Mouse (Mus musculus): ENCODE results near the gene Adarb2. TPM values are rescaled to one million over a fixed set of nuclear protein-coding genes. Genes with fewer than 3 reads are reported as not detected.

The Adarb2 gene
- polyA plus RNA-seq, 1 experiment from 2014 or later: 0.40 TPM

- WGBS (ENCODE audit: insufficient replicate concordance): 21% methylated on average over 4 of the region's 4 CpGs
- Histone ChIP-seq H3K9ac (ENCODE audit: low read depth, low read length) (no peak overlapping the region), H3K27me3 (ENCODE audit: control insufficient read depth, insufficient read depth, low read length) (no peaks in the 10 kb centered on the region), H3K4me1 (ENCODE audit: control insufficient read depth, insufficient read depth, low read length) (no peaks in the 10 kb centered on the region), H3K36me3 (ENCODE audit: control insufficient read depth, insufficient read depth, low read length) (no peaks in the 10 kb centered on the region), H3K4me2 (no peak overlapping the region), H3K9me3 (replicated peaks; ENCODE audit: control insufficient read depth, low read length) (no peaks in the 10 kb centered on the region), H3K27ac (ENCODE audit: low read depth, low read length) (no peak overlapping the region), H3K4me3 (ENCODE audit: low read depth, low read length) (no peak overlapping the region)
- ATAC-seq (replicated peaks; ENCODE audit: insufficient number of reproducible peaks, low FRiP score, low TSS enrichment): no peak
Observed at GRCm38 (mm10) chr13:8745596-8745995, 542.9 kb downstream of the Adarb2 start.

GRCm38 (mm10) chr13:8749451-8749850 lies 546.8 kb downstream of the Adarb2 start:
- 0 out of 2 replicates have a peak, but pooled peaks cover 2% of the 10 kb centered on the region for H3K9me3 ChIP-seq (replicated peaks; ENCODE audit: control insufficient read depth, low read length)
- no peak for ATAC-seq (replicated peaks; ENCODE audit: insufficient number of reproducible peaks, low FRiP score, low TSS enrichment)
- no peaks in the 10 kb centered on the region for H3K27me3 ChIP-seq (ENCODE audit: control insufficient read depth, insufficient read depth, low read length)
- H3K4me3 ChIP-seq (ENCODE audit: low read depth, low read length): no peak overlapping the region
- H3K9ac ChIP-seq (ENCODE audit: low read depth, low read length): no peak overlapping the region
- H3K27ac ChIP-seq (ENCODE audit: low read depth, low read length): no peak overlapping the region
- no peak overlapping the region for H3K4me2 ChIP-seq
- WGBS (ENCODE audit: insufficient replicate concordance): 81% methylated on average over 6 of the region's 6 CpGs
- no peaks in the 10 kb centered on the region for H3K4me1 ChIP-seq (ENCODE audit: control insufficient read depth, insufficient read depth, low read length)
- H3K36me3 ChIP-seq (ENCODE audit: control insufficient read depth, insufficient read depth, low read length): no peaks in the 10 kb centered on the region

GRCm38 (mm10) chr13:8760940-8761339 lies 558.3 kb downstream of the Adarb2 start:
- peaks cover 4% of the 10 kb centered on the region; the same call in 1 of the 2 replicates for H3K27me3 ChIP-seq (ENCODE audit: control insufficient read depth, insufficient read depth, low read length)
- 20% methylated on average over 8 of the region's 8 CpGs for WGBS (ENCODE audit: insufficient replicate concordance)
- no peak overlapping the region for H3K4me2 ChIP-seq
- H3K9ac ChIP-seq (ENCODE audit: low read depth, low read length): no peak overlapping the region
- ATAC-seq (replicated peaks; ENCODE audit: insufficient number of reproducible peaks, low FRiP score, low TSS enrichment): no peak
- H3K9me3 ChIP-seq (replicated peaks; ENCODE audit: control insufficient read depth, low read length): no peaks in the 10 kb centered on the region
- no peaks in the 10 kb centered on the region for H3K4me1 ChIP-seq (ENCODE audit: control insufficient read depth, insufficient read depth, low read length)
- H3K4me3 ChIP-seq (ENCODE audit: low read depth, low read length): no peak overlapping the region
- H3K27ac ChIP-seq (ENCODE audit: low read depth, low read length): no peak overlapping the region
- H3K36me3 ChIP-seq (ENCODE audit: control insufficient read depth, insufficient read depth, low read length): no peaks in the 10 kb centered on the region

DNA sequence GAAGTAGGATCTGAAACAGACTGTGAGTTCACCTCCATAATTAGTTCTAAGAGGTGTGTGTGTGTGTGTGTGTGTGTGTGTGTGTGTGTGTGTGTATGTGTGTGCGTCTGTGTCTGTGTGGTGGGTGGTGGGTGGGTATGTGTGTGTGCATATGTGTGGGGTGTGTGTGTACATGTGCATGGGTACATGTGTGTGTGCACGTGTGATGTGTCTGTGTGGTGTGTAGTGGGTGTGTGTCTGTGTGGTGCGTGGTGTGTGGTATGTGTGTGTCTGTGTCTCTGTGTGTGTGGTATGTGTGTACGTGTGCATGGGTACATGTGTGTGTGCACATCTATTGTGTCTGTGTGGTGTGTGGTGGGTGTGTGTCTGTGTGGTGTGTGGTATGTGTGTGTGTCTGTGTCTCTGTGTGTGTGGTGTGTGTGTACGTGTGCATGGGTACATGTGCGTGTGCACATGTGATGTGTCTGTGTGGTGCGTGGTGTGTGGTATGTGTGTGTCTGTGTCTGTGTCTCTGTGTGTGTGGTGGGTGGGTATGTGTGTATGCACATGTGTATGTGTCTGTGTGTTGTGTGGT lies 567.1 kb downstream of the Adarb2 start:
- Histone ChIP-seq H3K27ac (ENCODE audit: low read depth, low read length) (no peak overlapping the region), H3K36me3 (ENCODE audit: control insufficient read depth, insufficient read depth, low read length) (no peaks in the 10 kb centered on the region), H3K9ac (ENCODE audit: low read depth, low read length) (no peak overlapping the region), H3K4me3 (ENCODE audit: low read depth, low read length) (no peak overlapping the region), H3K4me2 (no peak overlapping the region), H3K27me3 (ENCODE audit: control insufficient read depth, insufficient read depth, low read length) (no peaks in the 10 kb centered on the region), H3K4me1 (ENCODE audit: control insufficient read depth, insufficient read depth, low read length) (no peaks in the 10 kb centered on the region), H3K9me3 (replicated peaks; ENCODE audit: control insufficient read depth, low read length) (0 out of 2 replicates have a peak, but pooled peaks cover 3% of the 10 kb centered on the region)
- ATAC-seq (replicated peaks; ENCODE audit: insufficient number of reproducible peaks, low FRiP score, low TSS enrichment): no peak
- 85% methylated on average over 7 of the region's 7 CpGs for WGBS (ENCODE audit: insufficient replicate concordance)

GRCm38 (mm10) chr13:8770616-8771015 lies 568.0 kb downstream of the Adarb2 start:
- H3K9me3 ChIP-seq (replicated peaks; ENCODE audit: control insufficient read depth, low read length): 0 out of 2 replicates have a peak, but pooled peaks cover 3% of the 10 kb centered on the region
- H3K4me3 ChIP-seq (ENCODE audit: low read depth, low read length): no peak overlapping the region
- H3K9ac ChIP-seq (ENCODE audit: low read depth, low read length): no peak overlapping the region
- no peaks in the 10 kb centered on the region for H3K36me3 ChIP-seq (ENCODE audit: control insufficient read depth, insufficient read depth, low read length)
- WGBS (ENCODE audit: insufficient replicate concordance): 78% methylated on average over 4 of the region's 4 CpGs
- no peak for ATAC-seq (replicated peaks; ENCODE audit: insufficient number of reproducible peaks, low FRiP score, low TSS enrichment)
- no peaks in the 10 kb centered on the region for H3K4me1 ChIP-seq (ENCODE audit: control insufficient read depth, insufficient read depth, low read length)
- no peaks in the 10 kb centered on the region for H3K27me3 ChIP-seq (ENCODE audit: control insufficient read depth, insufficient read depth, low read length)
- H3K4me2 ChIP-seq: no peak overlapping the region
- H3K27ac ChIP-seq (ENCODE audit: low read depth, low read length): no peak overlapping the region

DNA sequence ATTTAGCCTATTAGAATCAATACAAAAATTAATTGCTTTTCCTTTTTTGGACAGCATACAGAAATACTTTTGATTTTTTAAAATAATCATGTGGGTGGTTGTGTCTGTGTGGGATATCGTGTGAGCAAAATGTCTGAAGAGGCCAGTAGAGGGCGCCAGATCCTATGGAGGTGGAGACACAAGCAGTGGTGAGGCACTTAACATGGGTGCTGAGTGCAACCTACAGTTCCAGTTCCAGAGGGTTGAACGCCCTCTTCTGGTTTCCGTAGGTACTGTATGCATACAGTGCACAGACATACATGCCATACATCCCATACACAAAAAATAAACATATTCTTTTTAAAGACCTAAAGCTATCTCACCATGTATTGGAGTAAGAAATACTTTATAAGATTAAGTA lies 577.8 kb downstream of the Adarb2 start:
- ATAC-seq (replicated peaks; ENCODE audit: insufficient number of reproducible peaks, low FRiP score, low TSS enrichment): no peak

GRCm38 (mm10) chr13:8782636-8783035 lies 580.0 kb downstream of the Adarb2 start:
- WGBS (ENCODE audit: insufficient replicate concordance): 51% methylated on average over 4 of the region's 4 CpGs

More for the DNA sequence above, 577.8 kb downstream of the Adarb2 start:
- Histone ChIP-seq H3K27ac (ENCODE audit: low read depth, low read length) (no peak overlapping the region), H3K4me2 (no peak overlapping the region), H3K4me1 (ENCODE audit: control insufficient read depth, insufficient read depth, low read length) (no peaks in the 10 kb centered on the region; the same call in 1 of the 2 replicates), H3K9ac (ENCODE audit: low read depth, low read length) (no peak overlapping the region), H3K27me3 (ENCODE audit: control insufficient read depth, insufficient read depth, low read length) (peaks cover 4% of the 10 kb centered on the region; the same call in 1 of the 2 replicates), H3K36me3 (ENCODE audit: control insufficient read depth, insufficient read depth, low read length) (no peaks in the 10 kb centered on the region), H3K9me3 (replicated peaks; ENCODE audit: control insufficient read depth, low read length) (no peaks in the 10 kb centered on the region), H3K4me3 (ENCODE audit: low read depth, low read length) (no peak overlapping the region)
- 36% methylated on average over 4 of the region's 4 CpGs for WGBS (ENCODE audit: insufficient replicate concordance)

DNA sequence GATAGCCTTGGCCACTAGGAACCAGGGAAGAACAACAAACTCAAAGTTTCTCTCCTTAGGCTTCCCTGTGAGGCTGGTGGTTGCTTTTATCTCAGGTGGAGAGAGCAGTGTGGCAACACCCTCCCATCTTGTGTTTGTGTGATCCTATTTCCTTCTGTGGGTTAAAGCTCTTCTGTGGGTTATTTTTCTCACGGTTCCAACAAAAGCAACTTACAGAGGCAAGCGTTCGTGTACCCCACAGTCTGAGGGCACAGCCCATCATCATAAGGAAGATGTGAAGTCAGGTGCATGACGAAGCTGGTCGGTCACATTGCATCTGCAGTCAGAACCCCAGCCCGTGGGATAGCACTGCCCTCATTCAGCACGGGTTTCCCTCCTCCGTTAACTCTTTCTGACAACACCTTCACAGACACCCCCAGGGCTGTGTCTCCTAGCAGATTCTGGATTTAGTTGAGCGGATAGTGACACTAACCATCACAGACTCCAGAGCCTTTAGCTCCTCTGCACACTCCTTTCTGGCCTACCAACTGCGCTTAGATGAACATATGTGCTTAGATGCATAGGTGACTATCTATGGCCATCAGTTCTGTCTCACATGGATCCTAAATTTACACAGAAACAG lies 581.1 kb downstream of the Adarb2 start:
- ATAC-seq (replicated peaks; ENCODE audit: insufficient number of reproducible peaks, low FRiP score, low TSS enrichment): no peak
- Histone ChIP-seq H3K36me3 (ENCODE audit: control insufficient read depth, insufficient read depth, low read length) (no peaks in the 10 kb centered on the region), H3K4me3 (ENCODE audit: low read depth, low read length) (no peak overlapping the region), H3K27me3 (ENCODE audit: control insufficient read depth, insufficient read depth, low read length) (peaks cover 4% of the 10 kb centered on the region; the same call in 1 of the 2 replicates), H3K27ac (ENCODE audit: low read depth, low read length) (no peak overlapping the region), H3K9ac (ENCODE audit: low read depth, low read length) (no peak overlapping the region), H3K4me2 (no peak overlapping the region), H3K4me1 (ENCODE audit: control insufficient read depth, insufficient read depth, low read length) (no peaks in the 10 kb centered on the region; the same call in 1 of the 2 replicates), H3K9me3 (replicated peaks; ENCODE audit: control insufficient read depth, low read length) (no peaks in the 10 kb centered on the region)
- WGBS (ENCODE audit: insufficient replicate concordance): 72% methylated on average over 10 of the region's 10 CpGs

More at GRCm38 (mm10) chr13:8782636-8783035, 580.0 kb downstream of the Adarb2 start:
- H3K9ac ChIP-seq (ENCODE audit: low read depth, low read length): no peak overlapping the region
- H3K9me3 ChIP-seq (replicated peaks; ENCODE audit: control insufficient read depth, low read length): no peaks in the 10 kb centered on the region
- H3K27me3 ChIP-seq (ENCODE audit: control insufficient read depth, insufficient read depth, low read length): peaks cover 4% of the 10 kb centered on the region; the same call in 1 of the 2 replicates
- H3K4me1 ChIP-seq (ENCODE audit: control insufficient read depth, insufficient read depth, low read length): no peaks in the 10 kb centered on the region; the same call in 1 of the 2 replicates
- no peak overlapping the region for H3K4me2 ChIP-seq
- H3K36me3 ChIP-seq (ENCODE audit: control insufficient read depth, insufficient read depth, low read length): no peaks in the 10 kb centered on the region
- no peak for ATAC-seq (replicated peaks; ENCODE audit: insufficient number of reproducible peaks, low FRiP score, low TSS enrichment)
- H3K27ac ChIP-seq (ENCODE audit: low read depth, low read length): no peak overlapping the region
- H3K4me3 ChIP-seq (ENCODE audit: low read depth, low read length): no peak overlapping the region
